Mouse (Mus musculus) liver, embryonic 14.5 days (tissue): ENCODE measurements around the gene Vars. TPM values are rescaled to one million over a fixed set of nuclear protein-coding genes. Genes with fewer than 3 reads are reported as not detected.
A peak's percentile ranks its signal among the peaks of the same experiment; 100 is the strongest.

Source experiments
- ATAC-seq: fragments of 200-750 bp; cut with Nextera tagmentation; 2 replicates; pipeline ENCODE4 v1.8.0; 2017; ENCODE audit warnings: moderate number of reproducible peaks, mild to moderate bottlenecking, moderate library complexity; ENCODE audit not compliant: insufficient read depth
- DNase-seq, 3 experiments: peaks; one replicate each; pipeline ENCODE4 v3.0.0-alpha.2; 2012 to 2013; ENCODE audit warnings: low read depth in 3 of 3, low spot score in 3 of 3
- H3K27ac ChIP-seq: fragments of 300-500 bp; sonication (generic); 2 replicates; pipeline ENCODE4 v1.5.1; 2014; ENCODE audit warnings: moderate library complexity, mild to moderate bottlenecking, control low read depth, inconsistent platforms
- H3K27me3 ChIP-seq: fragments of 300-500 bp; sonication (generic); 2 replicates; pipeline ENCODE4 v1.6.1; 2014; ENCODE audit warnings: mild to moderate bottlenecking, low read length, moderate library complexity; ENCODE audit not compliant: control insufficient read depth, insufficient read depth
- H3K36me3 ChIP-seq: fragments of 300-500 bp; sonication (generic); replicated peaks from 2 replicates; pipeline ENCODE4 v1.6.1; 2014; ENCODE audit warnings: low read depth; ENCODE audit not compliant: control insufficient read depth, insufficient read depth
- H3K4me1 ChIP-seq, 2 experiments: fragments of 200-500 bp in 1 of 2; fragments of 300-500 bp in 1 of 2; sonication (generic) in 1 of 2; replicated peaks; 2 replicates each; pipeline ENCODE4 v1.6.1; 2012 to 2014; ENCODE audit warnings: antibody characterized with exemption in 1 of 2, inconsistent platforms in 1 of 2, low read length in 1 of 2; ENCODE audit not compliant: control insufficient read depth in 2 of 2, insufficient read depth in 2 of 2
- H3K4me2 ChIP-seq: fragments of 300-500 bp; sonication (generic); 2 replicates; pipeline ENCODE4 v1.6.1; 2014; ENCODE audit warnings: low read depth, mild to moderate bottlenecking, control low read depth, moderate library complexity
- H3K4me3 ChIP-seq, 2 experiments: fragments of 200-500 bp in 1 of 2; fragments of 300-500 bp in 1 of 2; sonication (generic) in 1 of 2; 2 replicates each; pipeline ENCODE4 v1.5.1; 2012 to 2014; ENCODE audit warnings: low read depth in 2 of 2, low read length in 2 of 2, mild to moderate bottlenecking in 2 of 2, control low read depth in 1 of 2, inconsistent platforms in 1 of 2, moderate library complexity in 1 of 2; ENCODE audit not compliant: insufficient read depth in 1 of 2
- H3K9ac ChIP-seq: fragments of 300-500 bp; sonication (generic); replicated peaks from 2 replicates; pipeline ENCODE4 v1.6.1; 2014; ENCODE audit warnings: mild to moderate bottlenecking, control low read depth, moderate library complexity
- H3K9me3 ChIP-seq: fragments of 300-500 bp; sonication (generic); 2 replicates; pipeline ENCODE4 v1.6.1; 2016; ENCODE audit warnings: low read length, mixed read lengths; ENCODE audit not compliant: control insufficient read depth
- CTCF ChIP-seq: IDR thresholded peaks from 2 replicates; pipeline ENCODE4 v1.5.1; 2016; ENCODE audit warnings: antibody characterized with exemption, low read depth, control low read depth
- EP300 ChIP-seq: IDR thresholded peaks from 2 replicates; pipeline ENCODE4 v1.6.1; 2016; ENCODE audit warnings: antibody characterized with exemption, low read depth
- WGBS: fragments of 180-500 bp; shearing (Covaris S2); extraction: QIAGEN DNeasy Blood & Tissue Kit; methylation state at CpG from one replicate; pipeline ENCODE4 v1.1.7; 2014; ENCODE audit not compliant: insufficient replicate concordance; 5-methylcytosine and 5-hydroxymethylcytosine counted together
- polyA plus RNA-seq, 2 experiments: library from polyadenylated mRNA; depleted of rRNA in 1 of 2; stranded (reverse) in 1 of 2; unstranded in 1 of 2; fragments of >200 nt; fragmentation: Nextera tagmentation in 1 of 2; extraction: Ambion mirVana in 1 of 2; gene quantifications; 2 replicates each; pipeline versions ENCODE4 v1.2.1 to v1.2.3; 2012 to 2014

Gene Vars
- polyA plus RNA-seq, 2 experiments = 61.7 to 67.6 TPM

DNA sequence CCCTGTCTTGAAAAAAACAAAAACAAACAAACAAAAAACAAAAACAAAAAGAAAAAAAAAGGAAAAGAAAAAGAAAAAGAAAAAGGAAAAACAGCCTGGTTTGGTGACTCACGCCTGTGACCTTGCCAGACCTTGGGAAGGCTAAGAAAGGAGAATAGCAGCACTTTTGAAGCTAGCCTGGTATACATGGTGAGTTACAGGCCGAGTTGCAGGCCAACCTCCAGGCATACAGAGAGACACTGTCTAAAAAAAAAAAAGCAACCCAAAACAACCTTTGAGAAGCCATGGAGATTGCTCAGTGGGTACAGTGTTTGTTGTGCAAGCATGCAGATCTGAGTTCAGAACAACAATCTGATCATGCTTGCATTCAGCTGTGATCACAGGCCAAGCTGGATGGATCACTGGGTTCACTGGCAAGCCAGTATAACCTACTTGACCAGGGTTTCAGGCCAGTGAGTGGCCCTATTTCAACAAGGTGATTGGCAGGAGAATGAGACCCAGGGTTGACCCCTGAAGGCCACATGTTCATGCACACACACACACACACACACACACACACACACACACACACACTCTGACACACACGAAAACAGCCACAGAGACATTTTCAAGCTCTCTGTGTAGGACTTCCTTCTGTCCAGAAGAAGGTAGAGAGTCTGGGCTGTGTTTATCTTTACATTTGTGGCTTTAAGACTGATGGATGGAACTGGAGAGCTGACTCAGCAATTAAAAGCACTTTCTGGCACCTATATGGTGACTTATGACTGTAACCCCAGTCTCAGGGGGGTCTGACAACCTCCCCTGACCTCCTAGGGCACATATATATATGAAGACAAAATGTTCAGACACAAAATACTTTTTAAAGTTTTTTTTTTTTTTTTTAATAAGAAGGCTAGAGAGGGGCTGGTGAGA lies 24.9 kb upstream of the Vars start:
- H3K4me3 ChIP-seq = no peak overlapping the region
- no peak overlapping the region for H3K4me2 ChIP-seq
- H3K36me3 ChIP-seq = no peaks in the 10 kb centered on the region
- H3K27ac ChIP-seq = no peak overlapping the region
- TF ChIP-seq CTCF (no peak), EP300 (no peak)
- peaks cover 7% of the 10 kb centered on the region for H3K27me3 ChIP-seq
- H3K9ac ChIP-seq = no peak overlapping the region
- H3K4me1 ChIP-seq = peaks cover 2 to 9% of the 10 kb centered on the region in 2 experiments
- ATAC-seq (no peak), DNase-seq (no peak)
- 59% methylated on average over 3 of the region's 3 CpGs for WGBS
- H3K9me3 ChIP-seq = no peaks in the 10 kb centered on the region

DNA sequence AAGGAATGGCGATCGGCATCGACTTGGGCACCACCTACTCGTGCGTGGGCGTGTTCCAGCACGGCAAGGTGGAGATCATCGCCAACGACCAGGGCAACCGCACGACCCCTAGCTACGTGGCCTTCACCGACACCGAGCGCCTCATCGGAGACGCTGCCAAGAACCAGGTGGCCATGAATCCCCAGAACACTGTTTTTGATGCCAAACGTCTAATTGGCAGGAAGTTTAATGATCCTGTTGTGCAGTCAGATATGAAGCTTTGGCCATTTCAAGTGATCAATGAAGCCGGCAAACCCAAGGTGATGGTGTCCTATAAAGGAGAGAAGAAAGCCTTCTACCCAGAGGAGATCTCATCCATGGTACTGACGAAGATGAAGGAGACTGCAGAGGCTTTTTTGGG lies 23.8 kb upstream of the Vars start:
- Histone ChIP-seq H3K36me3 (no peaks in the 10 kb centered on the region), H3K27me3 (peaks cover 7% of the 10 kb centered on the region), H3K9me3 (no peaks in the 10 kb centered on the region), H3K4me1 (peaks cover 2 to 11% of the 10 kb centered on the region in 2 experiments), H3K27ac (no peak overlapping the region), H3K4me3 (no peak overlapping the region), H3K9ac (no peak overlapping the region), H3K4me2 (no peak overlapping the region)
- no peak for DNase-seq
- no peak for TF ChIP-seq CTCF
- no peak for TF ChIP-seq EP300
- WGBS = 83% methylated on average over 20 of the region's 20 CpGs
- ATAC-seq = no peak

DNA sequence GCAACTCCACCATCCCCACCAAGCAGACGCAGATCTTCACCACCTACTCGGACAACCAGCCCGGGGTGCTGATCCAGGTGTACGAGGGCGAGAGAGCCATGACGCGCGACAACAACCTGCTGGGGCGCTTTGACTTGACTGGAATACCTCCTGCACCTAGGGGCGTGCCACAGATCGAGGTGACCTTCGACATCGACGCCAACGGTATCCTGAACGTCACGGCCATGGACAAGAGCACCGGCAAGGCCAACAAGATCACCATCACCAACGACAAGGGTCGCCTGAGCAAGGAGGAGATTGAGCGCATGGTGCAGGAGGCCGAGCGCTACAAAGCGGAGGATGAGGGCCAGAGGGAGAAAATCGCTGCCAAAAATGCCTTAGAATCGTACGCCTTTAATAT lies 22.5 kb upstream of the Vars start:
- DNase-seq = no peak
- no peak for ATAC-seq

DNA sequence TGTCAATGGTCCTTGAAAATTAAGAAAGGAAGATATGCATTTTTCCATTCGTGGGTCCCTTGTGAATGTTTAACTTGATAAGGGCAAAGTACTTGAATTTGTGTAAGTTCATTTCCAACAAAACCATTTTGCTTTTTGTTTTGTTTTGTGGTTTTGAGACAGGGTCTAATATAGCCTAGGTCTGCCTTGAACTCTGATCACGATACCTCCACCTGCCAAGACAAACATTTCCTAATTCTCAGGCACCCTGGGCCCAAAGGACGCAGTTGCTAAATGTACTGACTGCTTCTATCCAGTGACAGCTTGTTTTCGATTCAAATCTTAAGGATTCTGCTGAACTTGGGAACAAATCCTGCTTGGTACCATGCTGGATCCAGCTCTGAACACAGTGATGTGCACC lies 21.2 kb upstream of the Vars start:
- DNase-seq (no peak), ATAC-seq (no peak)
- H3K4me3 ChIP-seq = no peak overlapping the region
- 70% methylated on average over 4 of the region's 4 CpGs for WGBS
- peaks cover 2% of the 10 kb centered on the region for H3K36me3 ChIP-seq
- H3K4me2 ChIP-seq = no peak overlapping the region
- TF ChIP-seq EP300 = no peak
- TF ChIP-seq CTCF = no peak
- no peaks in the 10 kb centered on the region for H3K9me3 ChIP-seq
- no peaks in the 10 kb centered on the region for H3K27me3 ChIP-seq
- H3K27ac ChIP-seq = no peak overlapping the region
- no peak overlapping the region for H3K9ac ChIP-seq
- peaks cover 3 to 14% of the 10 kb centered on the region in 2 experiments; a peak in 3 of 4 replicates for H3K4me1 ChIP-seq

More for the DNA sequence above, 22.5 kb upstream of the Vars start:
- no peaks in the 10 kb centered on the region for H3K9me3 ChIP-seq
- 84% methylated on average over 27 of the region's 27 CpGs for WGBS
- no peak overlapping the region for H3K9ac ChIP-seq
- H3K27ac ChIP-seq = no peak overlapping the region
- H3K4me1 ChIP-seq = peaks cover 2 to 11% of the 10 kb centered on the region in 2 experiments; a peak in 3 of 4 replicates
- no peaks in the 10 kb centered on the region; the same call in 1 of the 2 replicates for H3K27me3 ChIP-seq
- no peak overlapping the region for H3K4me2 ChIP-seq
- H3K4me3 ChIP-seq = no peak overlapping the region
- no peaks in the 10 kb centered on the region for H3K36me3 ChIP-seq
- TF ChIP-seq EP300 (no peak), CTCF (no peak)

DNA sequence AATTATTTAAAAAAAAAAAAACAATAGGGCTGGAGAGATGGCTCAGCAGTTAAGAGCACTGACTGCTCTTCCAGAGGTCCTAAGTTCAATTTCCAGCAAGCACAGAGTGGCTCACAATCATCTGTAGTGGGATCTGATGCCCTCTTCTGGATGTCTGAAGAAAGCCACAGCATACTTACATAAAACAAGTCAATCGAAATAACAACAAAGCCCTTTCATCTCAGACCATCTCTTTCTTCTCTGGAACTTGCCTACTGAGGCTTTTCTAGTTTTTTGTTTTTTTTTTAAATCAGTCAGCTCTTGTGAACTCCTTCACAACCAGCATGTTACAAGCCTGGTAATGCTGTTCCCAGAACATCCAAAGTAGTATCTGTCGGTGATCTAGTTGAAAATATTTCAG lies 20.1 kb upstream of the Vars start:
- peaks cover 11% of the 10 kb centered on the region for H3K36me3 ChIP-seq
- peak overlapping the region; percentile 95 for H3K4me2 ChIP-seq
- DNase-seq (peak in 1 of 3 experiments; percentile 57), ATAC-seq (no peak)
- TF ChIP-seq CTCF (peak; percentile 68), EP300 (no peak)
- peaks cover 7 to 18% of the 10 kb centered on the region in 2 experiments; a peak in 3 of 4 replicates for H3K4me1 ChIP-seq
- peak overlapping the region; percentile 95 for H3K9ac ChIP-seq
- peak overlapping the region; percentile 62 to 91 for H3K4me3 ChIP-seq
- peak overlapping the region; percentile 90 for H3K27ac ChIP-seq
- H3K9me3 ChIP-seq = no peaks in the 10 kb centered on the region
- WGBS = 9% methylated on average over 2 of the region's 2 CpGs
- H3K27me3 ChIP-seq = no peaks in the 10 kb centered on the region
